Mouse (Mus musculus) layer of hippocampus, adult 9-10 months (tissue): Measurements from ENCODE around the gene Cep295nl.
"Not testable (repeated sequence)": the region's sequence is repeated elsewhere in the genome, so short reads cannot be mapped to it uniquely, and the experiment has no call there.

Source experiments
- DNase-seq: peaks from one replicate; pipeline ENCODE4 v3.0.0; 2022; ENCODE audit warnings: low spot score

Gene Cep295nl

GRCm38 (mm10) chr11:118342400-118342981 is at the start of gene Cep295nl:
TSS of gene Cep295nl (minus strand) at chr11:118342500.
- no peak for DNase-seq

DNA sequence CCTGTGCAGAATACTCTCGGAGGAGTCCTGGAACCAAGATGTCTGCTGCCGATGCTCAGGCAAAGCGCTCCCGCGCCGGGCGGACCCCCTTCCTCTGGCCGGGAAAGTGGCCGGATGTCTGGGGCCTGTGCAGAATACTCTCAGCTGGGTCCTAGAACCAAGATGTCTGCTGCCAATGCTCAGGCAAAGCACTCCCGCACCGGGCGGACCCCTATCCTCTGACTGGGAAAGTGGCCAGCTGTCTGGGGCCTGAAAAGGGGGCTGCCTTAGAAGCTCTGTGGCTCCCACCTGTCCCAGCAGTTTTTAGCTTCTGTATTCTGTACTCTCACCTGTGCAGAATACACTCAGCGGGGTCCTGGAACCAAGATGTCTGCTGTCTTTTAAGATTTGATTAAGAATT is 45.5 kb upstream of the Cep295nl start:
- DNase-seq: not testable (repeated sequence)

- peak; percentile 72 for DNase-seq
Measured at GRCm38 (mm10) chr11:118379251-118380009, 37.1 kb upstream of the Cep295nl start.

DNA sequence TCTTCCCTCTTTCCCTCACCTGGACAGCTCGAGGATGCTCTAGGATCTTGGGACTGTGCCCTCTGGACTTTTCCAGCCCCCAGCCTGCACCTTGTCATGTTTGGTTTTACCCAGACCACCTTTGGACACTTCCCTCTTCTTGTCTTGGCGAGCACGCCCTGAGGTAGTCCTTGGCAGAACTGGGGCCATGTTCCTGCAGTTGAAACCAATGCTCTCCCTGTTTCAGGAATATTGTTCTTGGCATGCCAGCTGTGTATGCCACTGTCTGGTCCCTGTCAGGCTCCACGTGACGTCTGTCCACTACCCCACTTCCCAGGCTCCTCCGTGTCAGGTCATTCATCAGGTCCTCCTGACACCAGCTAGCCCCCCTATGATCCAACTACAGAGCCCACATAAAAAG is 36.4 kb upstream of the Cep295nl start:
- no peak for DNase-seq

- not testable (repeated sequence) for DNase-seq
Measured at GRCm38 (mm10) chr11:118376323-118376722, 34.0 kb upstream of the Cep295nl start.

DNA sequence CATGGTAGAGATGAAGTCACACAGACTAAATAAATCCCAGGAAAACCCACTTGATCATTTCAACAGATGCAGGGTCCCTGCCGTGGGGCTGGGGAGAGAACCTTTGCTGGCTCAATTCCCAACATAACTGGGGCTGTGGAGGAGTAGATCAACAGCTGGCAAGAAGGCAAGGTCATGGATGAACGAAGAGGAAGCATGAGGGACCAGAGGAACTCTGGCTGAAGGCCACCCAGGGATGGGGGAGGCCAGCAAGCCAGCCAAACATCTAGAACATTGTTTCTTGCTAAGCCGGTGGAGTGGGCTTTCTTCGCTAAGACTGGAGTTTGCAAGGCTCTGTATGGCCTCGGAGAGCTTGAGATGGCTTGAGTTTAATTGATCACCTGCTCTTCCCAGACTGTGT is 33.6 kb upstream of the Cep295nl start:
- DNase-seq: no peak

DNA sequence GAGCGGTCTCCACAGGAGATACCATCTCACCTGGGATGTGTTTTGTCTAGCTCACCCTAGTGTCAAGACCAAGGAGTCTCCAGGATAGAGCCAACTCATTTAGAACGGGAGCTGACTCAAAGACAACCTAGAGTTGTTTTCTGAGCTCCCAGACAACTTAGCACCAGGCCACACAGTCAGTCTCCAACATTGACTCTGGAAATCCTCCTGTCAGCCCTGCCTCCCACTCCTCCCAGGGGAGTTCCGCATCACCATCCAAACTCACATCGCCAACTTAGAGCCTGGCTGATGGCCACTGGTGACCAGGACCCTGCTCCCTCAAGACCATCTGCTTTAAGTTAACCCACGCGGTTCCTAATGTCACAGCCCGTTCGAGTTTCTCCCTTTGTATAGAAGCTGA is 33.2 kb upstream of the Cep295nl start:
- DNase-seq: no peak

- no peak for DNase-seq
Measured at GRCm38 (mm10) chr11:118375006-118375405, 32.7 kb upstream of the Cep295nl start.

GRCm38 (mm10) chr11:118374506-118374905 is 32.2 kb upstream of the Cep295nl start:
- DNase-seq: no peak

- DNase-seq: no peak
Measured at GRCm38 (mm10) chr11:118372641-118373040, 30.3 kb upstream of the Cep295nl start.

DNA sequence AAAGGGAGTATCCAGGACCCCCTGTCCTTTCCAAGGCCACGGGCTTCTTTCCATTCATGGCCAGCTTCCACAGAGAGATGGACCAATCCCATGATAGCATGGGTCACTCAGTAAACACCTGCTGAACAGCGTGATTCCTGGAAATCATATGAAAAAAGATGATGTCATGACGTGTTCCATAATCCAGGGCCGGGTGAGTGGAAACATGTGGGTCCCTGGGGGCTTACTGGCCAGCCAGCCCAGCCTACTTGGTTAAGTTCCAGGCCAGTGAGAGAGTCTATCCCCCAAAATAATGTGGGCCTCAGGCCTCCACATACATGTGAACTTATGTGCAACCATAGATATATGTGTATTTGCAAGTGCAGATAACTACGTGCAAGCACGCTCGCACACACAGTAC is 29.6 kb upstream of the Cep295nl start:
- no peak for DNase-seq

DNA sequence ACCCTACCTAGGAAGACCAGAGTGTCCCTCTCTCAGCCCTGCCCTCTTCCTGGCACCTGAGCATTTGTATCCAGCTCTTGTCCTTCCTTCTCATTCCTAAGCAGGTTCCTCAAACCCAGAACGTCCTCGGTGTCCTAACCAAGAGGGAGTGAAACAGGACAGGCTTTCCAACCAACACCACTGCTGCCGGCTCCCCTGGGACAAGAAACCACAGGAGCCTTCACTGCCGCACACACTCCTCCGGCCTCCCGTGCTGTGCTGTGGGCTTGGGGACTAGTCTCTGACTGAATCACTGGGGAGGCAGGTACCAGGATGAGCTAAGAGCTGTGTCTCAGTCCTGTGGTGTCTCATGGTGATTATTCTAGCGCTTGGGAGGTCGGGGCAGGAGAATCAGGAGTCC is 27.4 kb upstream of the Cep295nl start:
- no peak for DNase-seq

GRCm38 (mm10) chr11:118369251-118369650 is 27.0 kb upstream of the Cep295nl start:
- DNase-seq: no peak

DNA sequence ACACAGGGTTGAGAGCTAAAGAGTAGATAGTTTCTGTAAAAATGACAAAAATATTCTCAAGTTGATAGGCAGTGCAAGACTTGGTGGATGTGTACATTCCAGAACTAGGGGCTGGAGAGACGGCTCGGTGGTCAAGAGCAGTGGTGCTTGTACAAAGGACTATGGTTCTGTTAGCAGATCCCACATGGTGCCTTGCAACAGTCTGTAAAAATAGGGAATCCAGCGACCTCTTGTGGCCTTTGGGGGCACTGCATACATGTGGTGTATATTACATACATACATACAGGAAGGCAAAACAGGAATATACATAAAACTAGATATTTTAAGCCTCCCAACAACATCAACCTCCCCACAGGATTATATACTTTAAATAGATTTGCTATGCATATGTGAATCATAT is 26.0 kb upstream of the Cep295nl start:
- no peak for DNase-seq

GRCm38 (mm10) chr11:118366559-118366958 is 24.3 kb upstream of the Cep295nl start:
- no peak for DNase-seq

DNA sequence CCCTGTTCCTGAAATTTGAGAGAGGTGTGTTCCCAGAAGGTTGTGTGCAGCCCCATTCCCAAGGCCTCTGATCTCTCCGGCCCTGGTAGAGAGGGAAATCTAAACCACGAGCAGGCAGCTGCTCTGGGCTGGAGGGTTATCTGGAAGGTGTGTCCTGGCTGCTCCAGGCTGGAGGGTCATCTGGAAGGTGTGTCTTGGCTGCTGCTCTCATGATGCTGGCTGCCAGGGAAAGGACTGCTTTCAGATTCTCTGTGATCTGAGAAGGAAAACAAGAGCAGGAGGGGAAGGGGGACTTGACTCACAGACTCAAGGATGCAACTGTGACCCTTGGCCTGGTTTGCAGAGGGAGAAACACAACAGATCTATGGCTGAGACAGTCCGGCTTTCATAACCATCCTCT is 23.8 kb upstream of the Cep295nl start:
- no peak for DNase-seq

- no peak for DNase-seq
Measured at GRCm38 (mm10) chr11:118365171-118365570, 22.9 kb upstream of the Cep295nl start.

GRCm38 (mm10) chr11:118364021-118364420 is 21.7 kb upstream of the Cep295nl start:
- DNase-seq: no peak

- DNase-seq: no peak
Measured at GRCm38 (mm10) chr11:118362971-118363518, 20.7 kb upstream of the Cep295nl start.

DNA sequence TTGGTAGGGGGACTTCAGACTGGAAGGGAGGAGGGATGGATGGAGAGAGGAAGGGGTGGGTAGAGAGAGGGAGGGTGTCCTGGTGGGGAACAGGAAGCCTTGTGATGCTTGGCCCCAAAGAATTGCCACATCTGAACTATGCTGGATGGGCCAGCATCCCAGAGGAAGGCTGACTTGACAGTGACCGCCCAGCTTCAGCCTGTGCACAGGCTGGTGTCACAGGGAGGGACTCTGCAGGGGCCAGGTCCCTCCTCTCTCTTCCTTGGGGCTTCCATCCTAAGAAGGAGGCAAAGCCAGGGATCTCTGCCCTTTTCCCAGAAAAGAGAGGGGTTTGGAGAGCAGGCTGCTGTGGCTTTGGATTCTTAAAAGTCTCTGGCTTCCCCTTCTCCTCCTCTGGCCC is 20.2 kb upstream of the Cep295nl start:
- DNase-seq: no peak

- no peak for DNase-seq
Measured at GRCm38 (mm10) chr11:118360907-118361341, 18.6 kb upstream of the Cep295nl start.

GRCm38 (mm10) chr11:118360491-118360890 is 18.2 kb upstream of the Cep295nl start:
- DNase-seq: no peak

DNA sequence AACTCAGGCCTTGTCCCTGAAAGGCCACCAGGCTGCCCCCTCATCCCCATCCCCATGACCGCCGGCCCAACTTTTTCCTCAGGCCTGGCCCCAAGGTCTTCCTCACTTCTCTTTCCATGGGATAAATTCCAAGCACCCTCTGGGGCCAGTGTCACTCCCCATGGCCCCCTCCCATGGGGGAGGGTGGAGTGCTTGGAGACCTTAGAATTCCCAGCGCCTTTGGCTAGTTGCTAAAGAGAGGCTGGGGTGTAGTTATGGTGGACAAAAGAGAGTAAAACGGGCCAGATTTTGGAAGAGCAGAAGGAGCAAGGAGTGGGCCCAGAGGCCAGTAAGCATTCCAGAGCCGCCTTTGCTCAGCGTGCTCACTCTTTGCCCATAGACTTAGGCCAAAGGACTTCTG is 13.3 kb upstream of the Cep295nl start, which contains the start of gene Timp2:
Gene Timp2 (minus strand): TSS at position 101 of the 400 bp plus-strand sequence.
- DNase-seq: no peak
